Mouse (Mus musculus): ENCODE results near the gene Rhox3h. TPM values are rescaled to one million over a fixed set of nuclear protein-coding genes. Genes with fewer than 3 reads are reported as not detected.
"Not testable (repeated sequence)": the region's sequence is repeated elsewhere in the genome, so short reads cannot be mapped to it uniquely, and the experiment has no call there.

Gene Rhox3h
- not detected for total RNA-seq (2021)

DNA sequence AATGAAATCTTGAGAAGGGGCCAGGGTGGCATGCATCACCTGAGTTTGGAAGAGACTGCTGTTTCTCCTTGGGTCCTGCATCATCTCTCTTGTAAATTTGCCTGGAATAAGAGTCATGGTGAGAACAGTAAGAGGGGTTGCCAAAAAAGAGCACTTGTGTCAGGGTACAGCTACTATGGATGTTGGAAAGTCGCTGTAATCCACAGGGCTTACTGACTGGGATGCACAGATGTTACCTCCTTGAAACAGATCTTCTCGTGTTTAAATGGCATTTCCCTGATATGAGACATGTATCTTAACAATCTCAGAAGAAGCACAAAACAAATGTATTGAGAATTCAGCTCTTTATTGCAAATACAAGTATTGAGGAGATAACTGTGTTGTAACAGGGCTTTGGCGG lies at the start of gene Rhox3h:
TSS of gene Rhox3h (minus strand) at position 101 of the 400 bp plus-strand sequence.
- DNase-seq (ENCODE audit: low spot score in 2 of 2); intact Hi-C loops (cut with DNase I): not testable (repeated sequence)

DNA sequence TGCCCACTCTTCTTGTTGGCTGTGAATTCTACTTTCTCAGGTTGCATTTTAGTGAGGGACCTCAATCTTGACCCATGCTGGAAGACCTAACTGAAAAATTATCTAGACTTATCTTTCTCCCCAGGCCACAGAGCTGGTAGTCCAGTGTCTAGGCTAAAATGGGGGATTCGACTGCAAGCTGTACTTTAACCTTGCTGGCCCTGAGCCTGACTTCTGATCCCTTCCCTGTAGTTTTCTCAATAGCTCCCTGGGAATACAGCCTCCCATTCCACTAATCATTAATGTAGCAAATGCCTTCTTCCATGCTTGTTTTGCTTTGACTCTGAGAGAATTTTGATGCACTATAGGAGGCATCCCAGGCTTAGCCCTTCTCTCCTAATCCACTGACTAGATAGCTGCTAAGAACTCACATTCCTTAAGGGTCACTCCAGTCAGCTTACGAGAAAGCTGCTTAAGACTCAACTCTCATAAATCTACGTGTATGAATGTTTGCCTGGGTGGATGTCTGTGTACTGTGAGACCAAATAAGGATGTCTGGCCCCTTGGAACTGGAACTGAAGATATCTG lies 33.3 kb upstream of the Rhox3h start:
- intact Hi-C loops (cut with DNase I), result no loop called here
- no peak for DNase-seq (ENCODE audit: low spot score in 2 of 2)

DNA sequence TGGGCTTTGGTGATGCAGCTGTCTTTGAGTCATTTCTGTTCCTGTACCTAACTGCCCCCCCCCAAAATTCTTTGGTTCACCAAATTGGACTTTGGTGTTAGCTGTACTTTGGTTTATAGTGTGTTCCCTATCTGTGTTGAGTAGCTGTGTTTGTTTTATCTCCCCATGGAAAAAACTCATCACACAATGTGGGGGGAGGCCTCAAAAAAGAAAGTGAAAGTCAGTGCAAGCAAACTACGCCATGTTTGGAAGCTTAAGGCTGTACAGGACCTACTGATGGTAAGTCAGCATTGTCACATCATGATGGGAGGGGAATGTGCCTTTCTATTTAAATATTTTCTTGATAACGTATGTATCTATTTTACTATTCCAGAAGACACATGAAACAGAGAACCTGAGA lies 23.7 kb upstream of the Rhox3h start:
- DNase-seq (ENCODE audit: low spot score in 2 of 2), result no peak
- intact Hi-C loops (cut with DNase I), result no loop called here

DNA sequence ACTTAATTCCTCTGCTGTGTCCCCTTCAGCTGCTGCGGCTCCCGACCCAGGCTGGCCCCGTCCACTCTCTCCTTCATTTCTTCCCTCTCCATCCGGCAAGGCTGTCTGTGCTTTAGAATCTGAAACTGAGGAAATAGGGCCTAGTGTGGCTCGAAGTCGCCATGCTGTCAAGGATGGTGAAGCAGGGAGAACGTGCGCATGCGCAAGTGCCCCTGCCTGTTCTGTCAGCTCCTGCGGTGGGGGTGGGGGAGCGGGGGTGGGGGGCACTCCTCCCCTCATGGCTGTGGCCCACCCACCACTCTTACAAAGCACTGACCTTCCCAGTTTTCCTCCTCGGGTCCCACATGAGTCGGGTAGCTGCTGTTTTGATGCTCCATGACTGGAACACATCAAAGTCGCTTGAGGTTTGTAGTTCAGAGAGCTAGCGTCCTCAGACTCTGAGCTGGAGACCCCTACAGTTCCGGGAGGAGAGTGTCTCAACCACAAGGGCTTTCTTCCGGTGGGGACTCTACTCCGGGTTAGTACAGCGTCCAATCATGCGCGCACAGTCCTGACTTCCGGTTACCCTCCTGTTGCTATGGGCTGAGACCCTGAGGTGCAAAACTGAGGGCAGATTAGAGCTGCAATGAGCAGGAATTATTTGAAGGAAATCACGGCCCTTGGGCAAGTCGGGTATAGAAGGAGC lies 14.6 kb upstream of the Rhox3h start:
- intact Hi-C loops (cut with DNase I), result no loop called here
- no peak for DNase-seq (ENCODE audit: low spot score in 2 of 2)

DNA sequence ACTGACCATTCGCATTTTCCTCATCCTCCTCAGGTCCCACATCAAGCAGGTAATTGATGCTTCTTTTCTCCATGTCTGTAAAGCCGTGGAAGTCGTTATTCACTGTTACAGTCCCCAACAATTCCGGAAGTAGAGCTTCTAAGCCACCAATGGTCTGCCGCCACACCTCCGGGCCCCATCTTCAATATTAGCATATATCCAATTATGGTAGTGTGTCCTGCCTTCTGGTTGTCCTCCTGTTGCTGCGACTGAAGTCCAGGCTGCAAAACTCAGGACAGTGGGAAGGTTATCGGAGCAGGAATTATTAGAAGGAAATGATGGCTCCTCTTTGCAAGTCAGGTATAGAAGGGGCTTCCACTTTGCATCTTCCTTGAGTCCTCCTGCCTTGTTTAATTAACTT lies 4.6 kb upstream of the Rhox3h start, which contains the start of gene Rhox2h:
TSS of gene Rhox2h (minus strand) at position 101 of the 400 bp plus-strand sequence.
- DNase-seq (ENCODE audit: low spot score in 2 of 2); intact Hi-C loops (cut with DNase I): not testable (repeated sequence)

DNA sequence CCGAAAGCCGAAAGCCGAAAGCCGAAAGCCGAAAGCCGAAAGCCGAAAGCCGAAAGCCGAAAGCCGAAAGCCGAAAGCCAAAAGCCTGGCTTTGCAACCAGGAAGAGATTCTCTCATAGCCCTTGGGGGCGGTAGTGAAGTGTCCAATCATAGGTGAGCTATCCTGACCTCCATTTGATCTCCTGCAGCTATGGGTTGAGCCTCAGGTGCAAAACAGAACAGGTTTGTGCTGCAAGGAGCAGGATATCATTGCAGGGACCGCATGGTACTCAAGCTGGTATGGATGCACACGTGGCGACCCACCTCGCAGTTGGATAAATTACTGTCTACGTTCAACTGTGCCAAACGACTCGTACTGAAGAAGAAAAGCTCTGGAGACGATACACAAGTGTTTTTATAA lies 17.3 kb downstream of the Rhox3h start, which contains the start of gene Rhox4g:
TSS of gene Rhox4g (minus strand) at position 101 of the 400 bp plus-strand sequence.
- intact Hi-C loops (cut with DNase I); DNase-seq (ENCODE audit: low spot score in 2 of 2): not testable (repeated sequence)

DNA sequence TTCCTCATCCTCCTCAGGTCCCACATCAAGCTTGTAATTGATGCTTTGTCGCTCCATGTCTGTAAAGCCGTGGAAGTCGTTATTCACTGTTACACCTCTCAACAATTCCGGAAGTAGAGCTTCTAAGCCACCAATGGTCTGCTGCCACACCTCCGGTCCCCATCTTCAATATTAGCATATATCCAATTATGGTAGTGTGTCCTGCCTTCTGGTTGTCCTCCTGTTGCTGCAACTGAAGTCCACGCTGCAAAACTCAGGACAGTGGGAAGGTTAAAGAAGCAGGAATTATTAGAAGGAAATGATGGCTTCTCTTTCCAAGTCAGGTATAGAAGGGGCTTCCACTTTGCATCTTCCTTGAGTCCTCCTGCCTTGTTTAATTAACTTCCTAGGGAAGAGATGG lies 25.2 kb downstream of the Rhox3h start, which contains the start of gene Rhox2g:
TSS of gene Rhox2g (minus strand) at position 101 of the 400 bp plus-strand sequence.
- intact Hi-C loops (cut with DNase I), result loop anchor here (5.0 kb wide), 1 partner anchor 151 kb away; the partner anchor contains the start of gene Rhox2d
- not testable (repeated sequence) for DNase-seq (ENCODE audit: low spot score in 2 of 2)

DNA sequence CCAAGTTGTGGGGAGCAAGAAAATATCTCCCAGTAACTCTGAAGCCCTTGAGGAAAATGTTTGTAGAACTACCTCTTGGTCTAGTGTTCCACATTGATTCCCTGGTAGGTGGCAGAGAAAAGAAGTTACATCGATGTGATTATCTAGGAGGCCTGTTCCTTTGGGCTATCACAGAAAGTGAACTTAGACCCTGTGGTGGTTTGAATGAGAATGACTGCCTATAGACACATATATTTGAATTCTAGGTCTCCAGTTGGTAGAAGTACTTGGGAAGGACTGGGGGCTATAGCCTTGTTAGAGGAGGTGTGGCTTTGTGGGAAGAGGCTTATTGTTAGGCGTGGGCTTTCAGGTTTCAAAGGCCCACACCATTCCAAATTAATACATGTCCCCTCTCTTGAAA lies 40.1 kb downstream of the Rhox3h start, which contains the start of gene Rhox3g:
TSS of gene Rhox3g (minus strand) at position 101 of the 400 bp plus-strand sequence.
- DNase-seq (ENCODE audit: low spot score in 2 of 2); intact Hi-C loops (cut with DNase I): not testable (repeated sequence)

Other genes starting within 250 kb of the Rhox3h start
- gene Rhox4b, start 236.3 kb downstream of the Rhox3h start, total RNA-seq (2021), result not detected
- gene Rhox2c, start 215.1 kb downstream of the Rhox3h start, total RNA-seq (2021), result not detected
- gene Rhox3c, start 210.2 kb downstream of the Rhox3h start, total RNA-seq (2021), result not detected
- gene Rhox4c, start 188.4 kb downstream of the Rhox3h start, total RNA-seq (2021), result not detected
- gene Rhox2d, start 175.3 kb downstream of the Rhox3h start, total RNA-seq (2021), result not detected
- not detected for gene Rhox4d, start 154.4 kb downstream of the Rhox3h start, total RNA-seq (2021)
- not detected for gene Rhox2e, start 138.3 kb downstream of the Rhox3h start, total RNA-seq (2021)
- not detected for gene Rhox3e, start 126.7 kb downstream of the Rhox3h start, total RNA-seq (2021)
- not detected for gene Rhox4e, start 111.4 kb downstream of the Rhox3h start, total RNA-seq (2021)
- gene Rhox2f, start 97.4 kb downstream of the Rhox3h start, total RNA-seq (2021), result not detected
- not detected for gene Rhox3f, start 87.8 kb downstream of the Rhox3h start, total RNA-seq (2021)
- gene Rhox4f, start 61.1 kb downstream of the Rhox3h start, total RNA-seq (2021), result not detected
- gene Rhox3g, start 40.2 kb downstream of the Rhox3h start, total RNA-seq (2021), result not detected
- gene Rhox2g, start 25.3 kb downstream of the Rhox3h start, total RNA-seq (2021), result not detected
- gene Rhox4g, start 17.4 kb downstream of the Rhox3h start, total RNA-seq (2021), result not detected
- not detected for gene Rhox2h, start 4.5 kb upstream of the Rhox3h start, total RNA-seq (2021)
- not detected for gene Rhox5, start 136.1 kb upstream of the Rhox3h start, total RNA-seq (2021)
- gene Rhox6, start 158.1 kb upstream of the Rhox3h start, total RNA-seq (2021), result not detected
- gene Rhox7a, start 162.9 kb upstream of the Rhox3h start, total RNA-seq (2021), result not detected
- not detected for gene Rhox8, start 210.2 kb upstream of the Rhox3h start, total RNA-seq (2021)
- not detected for gene Rhox7b, start 228.5 kb upstream of the Rhox3h start, total RNA-seq (2021)
- not detected for gene Rhox9, start 233.0 kb upstream of the Rhox3h start, total RNA-seq (2021)